Mouse (Mus musculus) left cerebral cortex, postnatal 4 days (tissue): ENCODE measurements at regions not wholly inside any gene's neighbourhood (a gene's known extent, or its start where the extent isn't known, plus 50 kb on each side); places are given as distances from the start of the nearest gene placed in this dataset.

Source experiments
- DNase-seq: peaks from one replicate; pipeline ENCODE4 v3.0.0-alpha.2; 2022
- intact Hi-C: fragments of 180-260 bp; cut with DNase I; formaldehyde crosslinking; loops from one replicate; pipeline ENCODE4 v1.15.1; 2025

- DNase-seq, result peak; percentile 50
- intact Hi-C loops, result no loop called here
Measured at GRCm38 (mm10) chr7:143951172-143951571, 50.6 kb upstream of the Shank2 start.
